Mouse (Mus musculus): ENCODE data around the gene 1110004F10Rik.

- no peak for TF ChIP-seq POLR2A (IDR thresholded peaks at IDR 0.05; ENCODE audit: borderline replicate concordance, insufficient read depth, low read length)
- no peak for TF ChIP-seq CTCF (IDR thresholded peaks at IDR 0.05; ENCODE audit: borderline replicate concordance, insufficient read depth, low read depth, low read length)
These were observed 60.8 kb downstream of the 1110004F10Rik start for GRCm38 (mm10) chr7:116099952-116100528.
